ENCODE assay signal across 8 mouse cellular contexts in the genomic region with DNA sequence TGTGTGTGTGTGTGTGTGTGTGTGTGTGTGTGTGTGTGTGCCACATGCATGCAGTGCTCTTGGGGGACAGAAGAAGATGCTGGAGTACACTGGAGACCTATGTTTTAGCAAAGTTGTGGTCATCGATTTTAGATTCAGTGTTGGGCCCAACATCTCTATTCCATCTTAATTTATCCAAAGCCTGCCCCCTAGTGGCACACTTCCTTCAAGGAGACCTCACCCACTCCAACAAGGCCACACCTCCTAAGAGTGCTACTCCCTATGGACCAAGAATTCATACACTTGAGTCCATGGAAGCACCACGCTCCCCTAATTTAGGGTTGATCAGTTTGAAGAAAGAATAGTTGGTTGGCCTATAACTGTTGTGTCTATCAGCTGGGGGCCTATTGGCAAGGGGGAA. TPM values are rescaled to one million over a fixed set of nuclear protein-coding genes. Genes with fewer than 3 reads are reported as not detected.
A peak's percentile ranks its signal among the peaks of the same experiment; 100 is the strongest.
DNase-seq lines count a peak whose midpoint lies in the region; ATAC-seq and TF ChIP-seq lines count a peak whose summit lies in the region.

No protein-coding gene starts in this region.

- H3K4me3 ChIP-seq in midbrain, embryonic 14.5 days (replicated peaks; ENCODE audit: low read depth, low read length), result no peak overlapping the region
- no peak overlapping the region for H3K4me3 ChIP-seq in midbrain, embryonic 11.5 days (ENCODE audit: low read depth, low read length)
- no peak overlapping the region for H3K4me3 ChIP-seq in spleen, adult 2 months (ENCODE audit: extremely low read depth, insufficient read depth, insufficient read length)
- no peak overlapping the region for H3K4me3 ChIP-seq in neural tube, embryonic 15.5 days (replicated peaks)

- H3K9me3 ChIP-seq in midbrain, embryonic 14.5 days (ENCODE audit: control insufficient read depth, low read length), result no peaks in the 10 kb centered on the region
- no peaks in the 10 kb centered on the region for H3K9me3 ChIP-seq in midbrain, embryonic 11.5 days (ENCODE audit: control insufficient read depth, low read length)
- no peaks in the 10 kb centered on the region for H3K9me3 ChIP-seq in neural tube, embryonic 15.5 days (replicated peaks)

- no peak for TF ChIP-seq POLR2A in spleen, adult 2 months (IDR thresholded peaks at IDR 0.05; ENCODE audit: low read depth, low read length)

- TF ChIP-seq CTCF in spleen, adult 2 months (IDR thresholded peaks at IDR 0.05; ENCODE audit: extremely low read depth, insufficient read depth, insufficient read length, insufficient replicate concordance), result peak; percentile 0; the same call in 1 of the 2 replicates

- no peak overlapping the region for H3K27ac ChIP-seq in midbrain, embryonic 14.5 days (replicated peaks; ENCODE audit: low read depth, low read length)
- no peak overlapping the region for H3K27ac ChIP-seq in midbrain, embryonic 11.5 days (ENCODE audit: low read depth, low read length)
- no peak overlapping the region for H3K27ac ChIP-seq in spleen, adult 2 months (ENCODE audit: insufficient read depth, low read length)
- H3K27ac ChIP-seq in neural tube, embryonic 15.5 days (replicated peaks), result no peak overlapping the region

- no peak for ATAC-seq in midbrain, embryonic 14.5 days (ENCODE audit: low FRiP score, low TSS enrichment)
- ATAC-seq in midbrain, embryonic 11.5 days (ENCODE audit: low FRiP score), result no peak
- ATAC-seq in granulocyte monocyte progenitor cell, adult 5-6 weeks (replicated peaks; ENCODE audit: poor library complexity, severe bottlenecking), result peak; percentile 29; the same call in 1 of the 2 replicates
- no peak for ATAC-seq in neural tube, embryonic 15.5 days (ENCODE audit: low FRiP score)

- H3K9ac ChIP-seq in midbrain, embryonic 14.5 days (replicated peaks; ENCODE audit: low read length), result no peak overlapping the region
- no peak overlapping the region for H3K9ac ChIP-seq in midbrain, embryonic 11.5 days (ENCODE audit: low read length)
- H3K9ac ChIP-seq in neural tube, embryonic 15.5 days (replicated peaks), result no peak overlapping the region

- 94% methylated on average over 2 of the region's 2 CpGs for WGBS in midbrain, embryonic 14.5 days
- 89% methylated on average over 2 of the region's 2 CpGs for WGBS in midbrain, embryonic 11.5 days
- WGBS in spleen, adult 2 months, result 83% methylated on average over 2 of the region's 2 CpGs
- WGBS in neural tube, embryonic 15.5 days, result 97% methylated on average over 2 of the region's 2 CpGs

- peaks cover 6% of the 10 kb centered on the region for H3K4me1 ChIP-seq in midbrain, embryonic 14.5 days (ENCODE audit: control insufficient read depth, insufficient read depth, low read length)
- no peaks in the 10 kb centered on the region for H3K4me1 ChIP-seq in midbrain, embryonic 11.5 days (ENCODE audit: control insufficient read depth, insufficient read depth, low read length)
- H3K4me1 ChIP-seq in spleen, adult 2 months (ENCODE audit: control insufficient read depth, insufficient read depth, insufficient read length), result no peaks in the 10 kb centered on the region
- H3K4me1 ChIP-seq in neural tube, embryonic 15.5 days, result peaks cover 14% of the 10 kb centered on the region

- DNase-seq in cerebellum, postnatal 14 days, result peak; percentile 31 to 67
- no peak for DNase-seq in cerebellum, adult 8-10 months
- peak; percentile 36 for DNase-seq in midbrain, embryonic 14.5 days
- no peak for DNase-seq in midbrain, embryonic 11.5 days (ENCODE audit: low spot score, missing footprints)
- peak in 1 of 2 experiments; percentile 43 for DNase-seq in spleen, adult 2 months (ENCODE audit: low read depth in 1 of 2, low spot score in 2 of 2)
- no peak for DNase-seq in yolk sac, embryonic 10.5 days (ENCODE audit: low spot score)

- no peaks in the 10 kb centered on the region for H3K36me3 ChIP-seq in midbrain, embryonic 14.5 days (ENCODE audit: control insufficient read depth, insufficient read depth, low read length)
- no peaks in the 10 kb centered on the region for H3K36me3 ChIP-seq in midbrain, embryonic 11.5 days (ENCODE audit: control insufficient read depth, insufficient read depth, low read length)
- no peaks in the 10 kb centered on the region for H3K36me3 ChIP-seq in spleen, adult 2 months (ENCODE audit: control insufficient read depth, insufficient read depth, low read length)
- no peaks in the 10 kb centered on the region for H3K36me3 ChIP-seq in neural tube, embryonic 15.5 days

- no peaks in the 10 kb centered on the region for H3K27me3 ChIP-seq in midbrain, embryonic 14.5 days (ENCODE audit: control insufficient read depth, insufficient read depth, low read length)
- H3K27me3 ChIP-seq in midbrain, embryonic 11.5 days (ENCODE audit: control insufficient read depth, insufficient read depth, low read length), result no peaks in the 10 kb centered on the region
- no peaks in the 10 kb centered on the region for H3K27me3 ChIP-seq in spleen, adult 2 months (ENCODE audit: control insufficient read depth, insufficient read depth, low read length)
- no peaks in the 10 kb centered on the region for H3K27me3 ChIP-seq in neural tube, embryonic 15.5 days (replicated peaks)

- no peak overlapping the region for H3K4me2 ChIP-seq in midbrain, embryonic 14.5 days (ENCODE audit: low read length)
- H3K4me2 ChIP-seq in midbrain, embryonic 11.5 days, result no peak overlapping the region
- H3K4me2 ChIP-seq in neural tube, embryonic 15.5 days, result no peak overlapping the region

RNA-seq across cellular contexts. Expression of gene Olfr750, which starts 4.6 kb away (rescaled TPM):
- polyA plus RNA-seq in midbrain, embryonic 14.5 days (2014; fragmentation: Nextera tagmentation; extraction: Ambion mirVana), result 0.11 TPM in 1 of 2 replicates, not detected in the other
- polyA plus RNA-seq in midbrain, embryonic 11.5 days (2014; fragmentation: Nextera tagmentation; extraction: Ambion mirVana), result not detected in 2 replicates
- not detected in 2 replicates for total RNA-seq in granulocyte monocyte progenitor cell, adult 5-6 weeks (2014; fragmentation: Nextera tagmentation)
- not detected in 2 replicates for total RNA-seq in granulocyte monocyte progenitor cell, adult 5-6 weeks (2017)
- not detected in 2 replicates for polyA plus RNA-seq in spleen, adult 2 months (2012; rRNA removed)
- not detected in 2 replicates for polyA plus RNA-seq in neural tube, embryonic 15.5 days (2015; fragmentation: Nextera tagmentation; extraction: Ambion mirVana)

RNA-seq across cellular contexts. Expression of gene Rnase12, which starts 12.2 kb away (rescaled TPM):
- 0.34 and 0.59 TPM in 2 replicates for polyA plus RNA-seq in midbrain, embryonic 14.5 days (2014; fragmentation: Nextera tagmentation; extraction: Ambion mirVana)
- not detected in 2 replicates for polyA plus RNA-seq in midbrain, embryonic 11.5 days (2014; fragmentation: Nextera tagmentation; extraction: Ambion mirVana)
- total RNA-seq in granulocyte monocyte progenitor cell, adult 5-6 weeks (2014; fragmentation: Nextera tagmentation), result 6.2 and 27.0 TPM in 2 replicates
- 11.0 and 12.6 TPM in 2 replicates for total RNA-seq in granulocyte monocyte progenitor cell, adult 5-6 weeks (2017)
- polyA plus RNA-seq in spleen, adult 2 months (2012; rRNA removed), result 0.68 and 1.1 TPM in 2 replicates
- polyA plus RNA-seq in neural tube, embryonic 15.5 days (2015; fragmentation: Nextera tagmentation; extraction: Ambion mirVana), result not detected in 2 replicates

RNA-seq across cellular contexts. Expression of gene Rnase11, which starts 19.7 kb away (rescaled TPM):
- polyA plus RNA-seq in midbrain, embryonic 14.5 days (2014; fragmentation: Nextera tagmentation; extraction: Ambion mirVana), result not detected in 2 replicates
- not detected in 2 replicates for polyA plus RNA-seq in midbrain, embryonic 11.5 days (2014; fragmentation: Nextera tagmentation; extraction: Ambion mirVana)
- total RNA-seq in granulocyte monocyte progenitor cell, adult 5-6 weeks (2014; fragmentation: Nextera tagmentation), result not detected in 2 replicates
- not detected in 2 replicates for total RNA-seq in granulocyte monocyte progenitor cell, adult 5-6 weeks (2017)
- not detected in 2 replicates for polyA plus RNA-seq in spleen, adult 2 months (2012; rRNA removed)
- not detected in 2 replicates for polyA plus RNA-seq in neural tube, embryonic 15.5 days (2015; fragmentation: Nextera tagmentation; extraction: Ambion mirVana)

RNA-seq across cellular contexts. Expression of gene Rnase4, which starts 21.3 kb away (rescaled TPM):
- 9.6 and 12.7 TPM in 2 replicates for polyA plus RNA-seq in midbrain, embryonic 14.5 days (2014; fragmentation: Nextera tagmentation; extraction: Ambion mirVana)
- polyA plus RNA-seq in midbrain, embryonic 11.5 days (2014; fragmentation: Nextera tagmentation; extraction: Ambion mirVana), result 12.3 and 14.9 TPM in 2 replicates
- total RNA-seq in granulocyte monocyte progenitor cell, adult 5-6 weeks (2014; fragmentation: Nextera tagmentation), result 1.7 and 6.8 TPM in 2 replicates
- 2.5 and 2.9 TPM in 2 replicates for total RNA-seq in granulocyte monocyte progenitor cell, adult 5-6 weeks (2017)
- polyA plus RNA-seq in spleen, adult 2 months (2012; rRNA removed), result 18.2 TPM in 2 replicates
- 18.6 and 30.0 TPM in 2 replicates for polyA plus RNA-seq in neural tube, embryonic 15.5 days (2015; fragmentation: Nextera tagmentation; extraction: Ambion mirVana)

RNA-seq across cellular contexts. Expression of gene Ang, which starts 21.3 kb away (rescaled TPM):
- polyA plus RNA-seq in midbrain, embryonic 14.5 days (2014; fragmentation: Nextera tagmentation; extraction: Ambion mirVana), result 1.5 and 2.7 TPM in 2 replicates
- polyA plus RNA-seq in midbrain, embryonic 11.5 days (2014; fragmentation: Nextera tagmentation; extraction: Ambion mirVana), result 1.5 and 2.4 TPM in 2 replicates
- total RNA-seq in granulocyte monocyte progenitor cell, adult 5-6 weeks (2014; fragmentation: Nextera tagmentation), result 0.45 TPM in 1 of 2 replicates, not detected in the other
- 1.4 and 1.8 TPM in 2 replicates for total RNA-seq in granulocyte monocyte progenitor cell, adult 5-6 weeks (2017)
- 2.8 and 3.5 TPM in 2 replicates for polyA plus RNA-seq in spleen, adult 2 months (2012; rRNA removed)
- polyA plus RNA-seq in neural tube, embryonic 15.5 days (2015; fragmentation: Nextera tagmentation; extraction: Ambion mirVana), result 4.4 and 8.0 TPM in 2 replicates

Comparison
In these comparisons a context has a peak if more than half of its experiments do, and no peak if none do; other contexts are left out.
1. DNase-seq: peak in cerebellum, postnatal 14 days (2 of 2) and midbrain, embryonic 14.5 days (single experiment); none in cerebellum, adult 8-10 months (single experiment), midbrain, embryonic 11.5 days (single experiment) and yolk sac, embryonic 10.5 days (single experiment).